Mouse (Mus musculus) brain, embryonic 14.5 days (tissue): ENCODE measurements at regions not wholly inside any gene's neighbourhood (a gene's known extent, or its start where the extent isn't known, plus 50 kb on each side); places are given as distances from the start of the nearest gene placed in this dataset.

Experiments
- CTCF ChIP-seq: fragments of 200-500 bp; IDR thresholded peaks from 2 replicates; pipeline ENCODE4 v1.5.1; 2012; ENCODE audit warnings: inconsistent platforms, mild to moderate bottlenecking, moderate library complexity, borderline replicate concordance; ENCODE audit not compliant: insufficient read depth, insufficient read length; ENCODE audit errors: extremely low read depth
- POLR2A ChIP-seq: fragments of 200-500 bp; IDR thresholded peaks from 2 replicates; pipeline ENCODE4 v1.6.1; 2012; ENCODE audit warnings: mild to moderate bottlenecking, inconsistent platforms, borderline replicate concordance; ENCODE audit not compliant: poor library complexity, insufficient read depth, insufficient read length, severe bottlenecking; ENCODE audit errors: extremely low read depth

- no peak for TF ChIP-seq POLR2A
- no peak for TF ChIP-seq CTCF
Observed at GRCm38 (mm10) chr9:13019025-13019424, 226.6 kb downstream of the Jrkl start.
